Mouse (Mus musculus) kidney, adult 2 months (tissue): Measurements from ENCODE around the gene Alox5. TPM values are rescaled to one million over a fixed set of nuclear protein-coding genes. Genes with fewer than 3 reads are reported as not detected.

ENCODE experiments used
- DNase-seq: peaks from one replicate; pipeline ENCODE4 v3.0.0; 2021
- H3K27ac ChIP-seq: fragments of 200-500 bp; 2 replicates; pipeline ENCODE4 v1.5.1; 2012; ENCODE audit warnings: low read depth, low read length, control low read depth, inconsistent platforms; ENCODE audit not compliant: insufficient read depth
- H3K27me3 ChIP-seq: fragments of 200-500 bp; replicated peaks from 2 replicates; pipeline ENCODE4 v1.6.1; 2012; ENCODE audit warnings: mild to moderate bottlenecking, moderate library complexity, low read length, inconsistent platforms; ENCODE audit not compliant: control insufficient read depth, insufficient read depth
- H3K36me3 ChIP-seq: fragments of 200-500 bp; 2 replicates; pipeline ENCODE4 v1.6.1; 2012; ENCODE audit warnings: mild to moderate bottlenecking, moderate library complexity, low read length, inconsistent platforms; ENCODE audit not compliant: control insufficient read depth, insufficient read depth
- H3K4me1 ChIP-seq: fragments of 200-500 bp; 2 replicates; pipeline ENCODE4 v1.6.1; 2011; ENCODE audit warnings: low read length; ENCODE audit not compliant: control insufficient read depth, insufficient read depth
- H3K4me3 ChIP-seq: fragments of 200-500 bp; 2 replicates; pipeline ENCODE4 v1.5.1; 2011; ENCODE audit warnings: mild to moderate bottlenecking, low read depth, low read length, control low read depth; ENCODE audit not compliant: insufficient read depth
- CTCF ChIP-seq: fragments of 200-500 bp; conservative IDR thresholded peaks from 2 replicates; pipeline ENCODE4 v1.5.1; 2011; ENCODE audit warnings: low read depth, mild to moderate bottlenecking, control low read depth, low read length, moderate library complexity, mixed read lengths; ENCODE audit not compliant: insufficient read depth, insufficient read length
- POLR2A ChIP-seq: fragments of 200-500 bp; IDR thresholded peaks from one replicate; pipeline ENCODE4 v1.6.1; 2011; ENCODE audit warnings: low read depth, low read length, control low read depth
- WGBS: fragments of 180-500 bp; shearing (Covaris S2); methylation state at CpG from one replicate; pipeline ENCODE4 v1.1.7; 2018; 5-methylcytosine and 5-hydroxymethylcytosine counted together
- polyA plus RNA-seq: library from polyadenylated mRNA; depleted of rRNA; stranded (reverse); fragments of >200 nt; gene quantifications from 2 replicates; pipeline ENCODE4 v1.2.3, GENCODE M21; 2012

The Alox5 gene
- polyA plus RNA-seq, 1 experiment: 1.2 TPM

DNA sequence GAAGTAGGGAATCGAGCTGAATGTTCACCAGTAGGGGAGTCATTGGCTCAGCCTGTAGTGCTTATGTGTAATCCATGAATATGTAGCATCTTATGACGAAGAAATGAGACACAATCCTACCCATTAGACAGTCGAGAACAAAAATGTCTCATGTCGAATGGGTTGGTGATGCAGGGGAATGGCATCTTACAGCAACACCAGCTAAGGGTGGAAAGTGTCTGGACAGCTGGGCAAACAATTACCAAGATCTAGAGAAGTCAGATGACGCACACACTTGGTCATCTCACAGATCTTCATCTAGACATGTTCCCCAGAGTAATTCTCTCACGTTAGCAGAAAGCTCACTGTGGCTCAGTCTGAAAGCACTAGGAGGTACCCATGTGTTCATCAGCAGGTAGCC, 22.1 kb downstream of the Alox5 start:
- no peak overlapping the region for H3K4me3 ChIP-seq
- no peak for TF ChIP-seq CTCF
- no peak for TF ChIP-seq POLR2A
- H3K4me1 ChIP-seq: no peaks in the 10 kb centered on the region
- DNase-seq: no peak
- H3K27me3 ChIP-seq: no peaks in the 10 kb centered on the region
- WGBS: 76% methylated on average over 6 of the region's 6 CpGs
- H3K27ac ChIP-seq: no peak overlapping the region
- H3K36me3 ChIP-seq: no peaks in the 10 kb centered on the region

DNA sequence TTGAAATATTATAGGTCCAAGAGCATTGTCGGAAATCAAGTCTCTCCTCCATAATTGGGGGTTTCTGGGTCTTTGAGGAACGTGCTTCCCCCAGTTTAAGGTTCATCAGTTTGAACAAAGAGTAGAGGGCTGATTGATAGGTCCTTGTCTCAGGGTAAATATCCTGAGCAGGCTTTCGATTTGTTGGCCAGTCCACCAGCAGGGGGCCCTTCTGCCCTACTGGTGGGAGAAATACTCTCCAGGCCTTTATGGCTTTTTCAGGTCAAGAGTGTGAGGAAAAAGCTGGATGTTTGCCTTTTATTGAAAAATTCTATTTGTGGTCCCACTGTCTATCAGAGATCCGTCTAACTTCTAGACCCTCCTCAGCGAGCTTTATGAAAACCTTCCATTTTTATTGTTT, 32.7 kb downstream of the Alox5 start:
- H3K27me3 ChIP-seq: no peaks in the 10 kb centered on the region
- no peak overlapping the region for H3K27ac ChIP-seq
- no peak for TF ChIP-seq POLR2A
- peak; percentile 53 for TF ChIP-seq CTCF
- no peaks in the 10 kb centered on the region for H3K36me3 ChIP-seq
- H3K4me1 ChIP-seq: no peaks in the 10 kb centered on the region
- no peak for DNase-seq
- no peak overlapping the region for H3K4me3 ChIP-seq
- WGBS: 59% methylated on average over 5 of the region's 5 CpGs

DNA sequence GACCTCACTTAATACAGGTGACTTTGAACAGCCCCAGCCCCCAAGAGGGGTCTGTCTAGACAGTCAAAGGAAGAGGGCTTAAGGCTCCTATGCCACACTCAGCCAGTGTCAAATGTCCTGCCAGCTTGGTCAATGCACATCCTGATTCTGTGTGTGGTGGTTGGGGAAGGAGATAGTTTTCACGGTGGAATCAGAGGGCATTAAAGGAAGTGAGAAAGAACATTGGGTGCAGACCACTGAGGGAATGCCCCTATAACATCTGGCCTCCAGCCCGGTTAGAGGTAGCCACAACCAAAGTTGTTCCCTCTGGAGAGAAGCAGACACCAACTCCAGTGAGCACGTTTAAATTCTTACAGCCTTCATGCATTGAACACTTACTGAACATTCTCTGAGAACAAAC, 33.4 kb downstream of the Alox5 start:
- Histone ChIP-seq H3K4me3 (no peak overlapping the region), H3K36me3 (no peaks in the 10 kb centered on the region), H3K27me3 (no peaks in the 10 kb centered on the region), H3K27ac (no peak overlapping the region), H3K4me1 (no peaks in the 10 kb centered on the region)
- no peak for DNase-seq
- no peak for TF ChIP-seq POLR2A
- no peak for TF ChIP-seq CTCF
- WGBS: 65% methylated on average over 3 of the region's 3 CpGs

DNA sequence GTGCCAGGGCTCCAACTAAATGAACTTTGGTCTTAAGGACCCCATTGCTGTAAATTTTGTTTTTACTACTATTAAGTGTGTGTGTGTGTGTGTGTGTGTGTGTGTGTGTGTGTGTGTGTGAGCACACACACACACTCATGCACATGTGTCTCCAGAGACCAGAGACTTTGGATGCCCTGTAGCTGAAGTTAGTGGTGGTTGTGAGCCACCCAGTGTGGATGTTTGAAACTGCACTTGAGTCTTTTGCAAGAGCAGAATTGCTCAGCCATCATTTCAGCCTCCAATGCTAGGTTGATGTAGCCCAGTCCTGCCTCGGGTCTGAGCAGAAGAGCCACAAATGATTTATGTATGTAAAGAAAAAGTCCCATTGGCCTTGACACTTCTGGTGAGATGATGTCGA, 37.3 kb downstream of the Alox5 start:
- H3K4me1 ChIP-seq: 0 out of 2 replicates have a peak, but pooled peaks cover 2% of the 10 kb centered on the region
- DNase-seq: peak; percentile 42
- H3K27me3 ChIP-seq: no peaks in the 10 kb centered on the region
- 35% methylated on average over 2 of the region's 2 CpGs for WGBS
- TF ChIP-seq POLR2A (no peak), CTCF (peak; percentile 59)
- H3K27ac ChIP-seq: no peak overlapping the region
- no peak overlapping the region for H3K4me3 ChIP-seq
- no peaks in the 10 kb centered on the region for H3K36me3 ChIP-seq

DNA sequence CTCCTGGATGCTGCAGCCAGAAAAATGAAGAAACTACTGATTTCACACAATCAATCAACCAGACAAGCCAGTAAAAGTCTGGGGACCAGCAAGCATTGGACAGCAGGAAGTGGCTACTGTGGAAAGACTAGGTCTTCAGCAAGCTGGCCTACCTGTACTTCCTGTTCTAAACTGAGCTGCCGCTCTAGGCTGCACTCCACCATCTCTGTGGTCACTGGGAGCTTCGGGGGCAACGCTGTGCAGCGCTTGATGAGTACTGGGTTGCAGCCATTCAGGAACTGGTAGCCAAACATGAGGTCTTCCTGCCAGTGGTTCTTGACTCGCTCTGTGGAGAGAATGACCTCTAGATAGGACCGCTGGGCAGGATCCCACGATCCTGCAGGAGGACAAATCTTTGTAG, 38.0 kb downstream of the Alox5 start:
- Histone ChIP-seq H3K27me3 (no peaks in the 10 kb centered on the region), H3K27ac (no peak overlapping the region), H3K36me3 (no peaks in the 10 kb centered on the region), H3K4me1 (0 out of 2 replicates have a peak, but pooled peaks cover 2% of the 10 kb centered on the region), H3K4me3 (no peak overlapping the region)
- WGBS: 88% methylated on average over 7 of the region's 7 CpGs
- no peak for DNase-seq
- TF ChIP-seq POLR2A (no peak), CTCF (no peak)

DNA sequence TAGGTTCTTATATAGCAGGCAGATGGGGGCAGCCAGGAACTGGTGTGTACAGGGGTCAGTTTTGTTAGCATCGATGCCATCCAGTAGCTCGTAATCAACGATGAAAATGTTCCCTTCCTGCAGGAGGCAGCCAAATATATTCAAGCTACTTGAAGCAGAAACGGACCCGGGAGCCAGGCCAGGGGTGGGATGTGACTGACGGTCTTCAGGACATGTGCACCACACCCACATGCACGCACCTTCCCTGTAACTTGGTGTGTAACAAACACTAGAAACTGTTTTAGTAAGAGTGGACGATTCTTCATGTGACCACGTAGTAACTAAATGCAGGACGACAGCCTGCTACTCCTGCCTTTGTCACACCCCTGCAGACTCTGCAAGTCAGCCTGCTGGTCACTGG, 40.7 kb downstream of the Alox5 start:
- H3K4me3 ChIP-seq: no peak overlapping the region
- WGBS: 54% methylated on average over 10 of the region's 10 CpGs
- no peaks in the 10 kb centered on the region for H3K36me3 ChIP-seq

DNA sequence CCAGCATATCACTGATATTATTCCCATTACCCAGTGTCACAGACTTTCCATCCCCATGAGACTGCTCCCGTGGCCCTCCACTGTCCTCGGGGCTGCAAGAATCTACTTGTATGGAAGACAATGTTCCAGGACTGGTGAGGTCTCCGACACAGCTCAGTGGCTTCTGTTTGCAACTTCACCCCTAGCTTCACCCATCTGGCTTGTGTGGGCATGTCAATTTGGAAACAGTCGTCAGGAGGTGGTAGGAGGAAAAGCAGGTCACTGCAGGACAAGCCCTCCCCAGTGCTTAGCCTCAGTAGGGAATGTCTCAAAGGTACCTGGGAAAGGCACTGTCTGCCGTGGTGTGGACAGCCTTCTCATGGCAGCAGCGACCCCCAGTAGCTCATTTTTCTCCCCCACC, 41.3 kb downstream of the Alox5 start:
- H3K36me3 ChIP-seq: no peaks in the 10 kb centered on the region
- no peak overlapping the region for H3K27ac ChIP-seq
- no peak overlapping the region for H3K4me3 ChIP-seq
- no peaks in the 10 kb centered on the region for H3K27me3 ChIP-seq
- 0 out of 2 replicates have a peak, but pooled peaks cover 4% of the 10 kb centered on the region for H3K4me1 ChIP-seq
- DNase-seq: no peak
- WGBS: 52% methylated on average over 6 of the region's 6 CpGs
- no peak for TF ChIP-seq CTCF

More for the DNA sequence above, 40.7 kb downstream of the Alox5 start:
- TF ChIP-seq CTCF (no peak), POLR2A (no peak)
- 0 out of 2 replicates have a peak, but pooled peaks cover 2% of the 10 kb centered on the region for H3K4me1 ChIP-seq
- no peak overlapping the region for H3K27ac ChIP-seq
- no peaks in the 10 kb centered on the region for H3K27me3 ChIP-seq
- no peak for DNase-seq
